Mouse (Mus musculus) myocyte (in vitro differentiated cells): ENCODE measurements around the gene Tpcn1. TPM values are rescaled to one million over a fixed set of nuclear protein-coding genes. Genes with fewer than 3 reads are reported as not detected.
A peak's percentile ranks its signal among the peaks of the same experiment; 100 is the strongest.

Experiments used
- H3K27me3 ChIP-seq: one replicate; pipeline ENCODE4 v1.6.1; 2011; ENCODE audit not compliant: control insufficient read depth, insufficient read depth, insufficient read length
- H3K36me3 ChIP-seq: one replicate; pipeline ENCODE4 v1.6.1; 2011; ENCODE audit not compliant: control insufficient read depth, insufficient read depth
- H3K4me2 ChIP-seq: one replicate; pipeline ENCODE4 v1.6.1; 2011; ENCODE audit warnings: low read depth, control low read depth
- H3K4me3 ChIP-seq: one replicate; pipeline ENCODE4 v1.5.1; 2011; ENCODE audit warnings: mild to moderate bottlenecking, control low read depth, moderate library complexity
- H3K79me2 ChIP-seq: one replicate; pipeline ENCODE4 v1.6.1; 2011; ENCODE audit not compliant: control insufficient read depth, insufficient read depth
- H3ac ChIP-seq: one replicate; pipeline ENCODE4 v1.6.1; 2011; ENCODE audit not compliant: control insufficient read depth, insufficient read length
- CEBPB ChIP-seq: IDR thresholded peaks from 2 replicates; pipeline ENCODE4 v1.6.1; 2011; ENCODE audit warnings: mild to moderate bottlenecking, moderate library complexity; ENCODE audit not compliant: poor library complexity, insufficient read depth, severe bottlenecking
- E2F4 ChIP-seq: IDR thresholded peaks from one replicate; pipeline ENCODE4 v1.6.1; 2011; ENCODE audit warnings: mild to moderate bottlenecking, control low read depth, moderate library complexity; ENCODE audit not compliant: insufficient read depth
- MAX ChIP-seq: IDR thresholded peaks from one replicate; pipeline ENCODE4 v1.6.1; 2011; ENCODE audit warnings: low read depth, mild to moderate bottlenecking, control low read depth
- MYOD1 ChIP-seq, 3 experiments: IDR thresholded peaks; one replicate each; pipeline ENCODE4 v1.6.1; 2011; ENCODE audit warnings: control low read depth in 2 of 3, low read depth in 2 of 3, mild to moderate bottlenecking in 2 of 3, moderate library complexity in 1 of 3; ENCODE audit not compliant: insufficient read length in 2 of 3, control insufficient read depth in 1 of 3
- MYOG ChIP-seq, 3 experiments: IDR thresholded peaks; one replicate each; pipeline ENCODE4 v1.6.1; 2011; ENCODE audit warnings: control low read depth in 2 of 3, low read depth in 2 of 3, mild to moderate bottlenecking in 2 of 3; ENCODE audit not compliant: insufficient read length in 2 of 3, control insufficient read depth in 1 of 3, insufficient read depth in 1 of 3
- POLR2A ChIP-seq: IDR thresholded peaks from one replicate; pipeline ENCODE4 v1.6.1; 2011; ENCODE audit warnings: low read depth, mild to moderate bottlenecking, control low read depth, moderate library complexity; ENCODE audit not compliant: insufficient read length
- POLR2AphosphoS2 ChIP-seq: IDR thresholded peaks from one replicate; pipeline ENCODE4 v1.6.1; 2011; ENCODE audit warnings: low read depth, control low read depth; ENCODE audit not compliant: insufficient read length
- REST ChIP-seq: IDR thresholded peaks from one replicate; pipeline ENCODE4 v1.6.1; 2011; ENCODE audit warnings: mild to moderate bottlenecking, control low read depth, moderate library complexity; ENCODE audit not compliant: insufficient read depth, insufficient read length
- SRF ChIP-seq: IDR thresholded peaks from one replicate; pipeline ENCODE4 v1.6.1; 2011; ENCODE audit warnings: low read depth; ENCODE audit not compliant: control insufficient read depth, insufficient read length
- TCF12 ChIP-seq: IDR thresholded peaks from one replicate; pipeline ENCODE4 v1.6.1; 2011; ENCODE audit warnings: mild to moderate bottlenecking, control low read depth; ENCODE audit not compliant: poor library complexity, insufficient read depth, severe bottlenecking
- TCF3 ChIP-seq: IDR thresholded peaks from one replicate; pipeline ENCODE4 v1.6.1; 2011; ENCODE audit warnings: low read depth, control low read depth; ENCODE audit not compliant: insufficient read length
- USF1 ChIP-seq: IDR thresholded peaks from one replicate; pipeline ENCODE4 v1.6.1; 2011; ENCODE audit warnings: low read depth, mild to moderate bottlenecking, control low read depth, moderate library complexity
- polyA plus RNA-seq: library from polyadenylated mRNA; unstranded; fragments of >200 nt; fragmentation: generic; extraction: Trizol; gene quantifications from one replicate; pipeline ENCODE4 v1.2.1, GENCODE M21; 2012; ENCODE audit warnings: missing spikeins

The Tpcn1 gene
- polyA plus RNA-seq, 1 experiment, result 88.7 TPM

DNA sequence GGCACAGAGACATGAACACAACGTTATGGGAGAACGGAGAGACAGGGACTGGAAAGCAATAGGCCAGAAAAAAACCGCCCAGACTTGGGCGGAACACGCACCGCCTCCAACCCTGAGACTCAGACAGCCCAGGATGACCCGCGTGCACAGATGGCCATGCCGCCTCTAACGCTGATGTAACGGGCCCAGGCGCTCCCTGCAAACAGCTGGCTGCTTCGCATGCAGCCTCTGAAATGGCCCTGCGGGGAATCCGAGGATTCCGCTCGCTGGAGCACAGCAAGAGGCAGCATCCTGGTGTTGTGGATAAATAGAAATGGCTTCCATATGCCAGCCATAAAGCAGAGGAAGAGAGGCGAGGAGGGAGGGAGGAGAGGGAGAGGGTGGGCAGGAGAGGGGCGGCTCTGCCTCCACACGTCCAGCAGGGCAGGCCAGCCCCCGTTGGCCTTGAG lies 21.2 kb downstream of the Tpcn1 start:
- H3ac ChIP-seq, result peak overlapping the region; percentile 3
- TF ChIP-seq TCF12, result peak; percentile 73
- no peak for TF ChIP-seq SRF
- TF ChIP-seq MYOG (IDR thresholded peaks at IDR 0.05; ENCODE audit: control insufficient read depth in 1 of 3, insufficient read depth in 1 of 3, insufficient read length in 2 of 3, low read depth in 2 of 3), result peak; percentile 82 to 98 (median 96)
- TF ChIP-seq CEBPB, result no peak
- peak; percentile 86 for TF ChIP-seq POLR2A
- peak; percentile 78 for TF ChIP-seq POLR2AphosphoS2
- no peak for TF ChIP-seq USF1
- TF ChIP-seq MAX, result peak; percentile 22
- TF ChIP-seq E2F4, result no peak
- peak; percentile 69 for TF ChIP-seq TCF3
- TF ChIP-seq MYOD1 (IDR thresholded peaks at IDR 0.05; ENCODE audit: control insufficient read depth in 1 of 3, insufficient read length in 2 of 3, low read depth in 2 of 3), result peak; percentile 9 to 96 (median 94)
- no peak for TF ChIP-seq REST
- peak overlapping the region; percentile 97 for H3K4me2 ChIP-seq

DNA sequence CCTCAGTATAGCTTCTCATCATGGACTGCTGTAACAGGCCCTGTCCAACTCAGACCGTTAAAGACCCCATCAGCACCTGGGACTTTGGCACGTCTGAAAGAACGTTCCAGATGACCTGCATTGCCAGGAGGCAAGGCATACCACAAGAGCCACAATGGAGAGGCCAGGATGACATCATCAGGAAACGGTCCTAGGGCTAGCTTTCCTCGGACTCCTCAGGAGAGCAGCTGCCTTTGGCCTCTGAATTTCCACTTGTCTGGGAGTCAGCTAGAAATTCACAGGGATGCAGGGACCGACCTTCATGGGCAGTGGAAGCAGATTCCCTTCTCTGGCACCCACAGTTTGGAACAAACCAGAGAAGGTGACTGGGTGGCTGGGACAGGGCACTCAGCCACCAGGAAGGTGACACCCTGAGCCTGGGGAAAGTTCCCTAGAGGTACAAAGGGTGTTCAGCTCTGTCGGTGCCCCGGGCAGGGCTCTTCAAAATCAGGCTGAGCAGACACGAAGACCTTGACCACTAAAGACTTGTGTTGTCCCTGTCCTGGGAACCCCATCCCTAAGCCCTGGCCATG lies 21.7 kb downstream of the Tpcn1 start:
- H3K4me2 ChIP-seq, result peak overlapping the region; percentile 97
- no peaks in the 10 kb centered on the region for H3K27me3 ChIP-seq
- H3K4me3 ChIP-seq, result no peak overlapping the region
- H3K36me3 ChIP-seq, result peaks cover 4% of the 10 kb centered on the region
- H3K79me2 ChIP-seq, result peaks cover 63% of the 10 kb centered on the region
- TF ChIP-seq CEBPB (no peak), TCF12 (no peak), POLR2A (no peak), MYOG (IDR thresholded peaks at IDR 0.05; ENCODE audit: control insufficient read depth in 1 of 3, insufficient read depth in 1 of 3, insufficient read length in 2 of 3, low read depth in 2 of 3) (peak in 1 of 3 experiments; percentile 82), MYOD1 (IDR thresholded peaks at IDR 0.05; ENCODE audit: control insufficient read depth in 1 of 3, insufficient read length in 2 of 3, low read depth in 2 of 3) (peak; percentile 29 to 80 (median 64))
- peak overlapping the region; percentile 3 for H3ac ChIP-seq

More for the DNA sequence above, 21.2 kb downstream of the Tpcn1 start:
- no peak overlapping the region for H3K4me3 ChIP-seq
- peaks cover 4% of the 10 kb centered on the region for H3K36me3 ChIP-seq
- peaks cover 63% of the 10 kb centered on the region for H3K79me2 ChIP-seq
- no peaks in the 10 kb centered on the region for H3K27me3 ChIP-seq

DNA sequence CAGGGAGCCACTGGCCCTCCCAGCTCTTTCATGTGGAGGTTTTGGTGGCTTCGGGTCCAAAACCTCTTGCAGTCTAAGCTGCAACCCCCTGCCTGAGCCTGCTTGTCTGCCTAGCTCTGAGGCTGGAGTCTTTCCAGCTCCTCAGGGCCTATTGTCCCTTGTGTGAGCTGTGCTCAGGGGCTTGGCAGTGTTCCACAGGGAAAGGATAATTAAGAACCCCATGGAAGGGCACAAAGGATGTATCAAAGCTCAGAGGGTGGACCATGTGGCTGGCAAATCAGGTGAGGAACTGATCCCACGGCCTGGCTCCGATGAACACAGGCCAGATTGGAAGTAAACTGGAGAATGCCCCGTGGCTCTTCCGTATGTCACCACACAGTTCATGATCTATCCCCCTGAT lies 22.4 kb downstream of the Tpcn1 start:
- peaks cover 66% of the 10 kb centered on the region for H3K79me2 ChIP-seq
- TF ChIP-seq MYOD1 (IDR thresholded peaks at IDR 0.05; ENCODE audit: control insufficient read depth in 1 of 3, insufficient read length in 2 of 3, low read depth in 2 of 3), result peak in 1 of 3 experiments; percentile 9
- TF ChIP-seq REST, result no peak
- H3K36me3 ChIP-seq, result peaks cover 4% of the 10 kb centered on the region
- H3K4me2 ChIP-seq, result peak overlapping the region; percentile 97
- no peak overlapping the region for H3K4me3 ChIP-seq
- no peaks in the 10 kb centered on the region for H3K27me3 ChIP-seq
- H3ac ChIP-seq, result no peak overlapping the region

DNA sequence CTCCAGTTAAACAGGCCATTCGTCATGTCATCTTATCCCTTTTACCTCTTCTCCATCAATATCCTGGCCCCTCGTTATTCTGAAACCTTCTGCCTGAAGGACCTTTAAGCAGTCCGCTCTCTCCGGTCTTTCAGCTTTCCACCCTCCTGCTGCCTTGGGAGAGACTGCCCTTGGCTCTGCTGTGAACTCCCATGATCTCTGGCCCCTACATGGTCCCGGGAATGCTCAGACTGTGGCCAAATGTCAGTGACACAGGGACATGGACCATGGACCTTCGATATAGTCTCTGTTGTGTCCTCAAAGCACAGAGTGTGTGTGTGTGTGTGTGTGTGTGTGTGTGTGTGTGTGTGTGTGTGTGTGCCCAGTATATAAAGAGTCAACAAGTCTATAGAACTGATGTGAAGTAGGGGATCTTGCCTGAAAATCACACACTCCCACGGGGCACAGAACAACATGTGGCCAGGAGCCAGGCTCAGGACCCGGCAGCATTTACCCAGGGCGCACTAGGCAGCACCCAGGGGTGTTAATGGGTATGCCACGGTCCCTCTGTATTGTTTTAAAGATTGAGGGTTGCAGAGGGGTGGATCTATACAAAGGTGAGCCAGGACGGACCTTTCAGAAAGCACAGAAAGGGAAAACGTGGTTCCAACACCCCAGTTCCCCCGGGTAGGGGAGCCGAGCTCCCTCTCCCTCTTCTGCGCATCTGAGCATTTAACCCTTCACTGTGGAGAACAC lies 23.1 kb downstream of the Tpcn1 start:
- H3K79me2 ChIP-seq, result peaks cover 59% of the 10 kb centered on the region
- H3K4me2 ChIP-seq, result peak overlapping the region; percentile 97
- H3K27me3 ChIP-seq, result no peaks in the 10 kb centered on the region
- peaks cover 4% of the 10 kb centered on the region for H3K36me3 ChIP-seq
- no peak overlapping the region for H3K4me3 ChIP-seq
- H3ac ChIP-seq, result no peak overlapping the region
- TF ChIP-seq E2F4, result no peak
- TF ChIP-seq SRF, result no peak
- TF ChIP-seq POLR2A, result no peak
- no peak for TF ChIP-seq POLR2AphosphoS2
- no peak for TF ChIP-seq TCF12
- TF ChIP-seq REST, result no peak
- no peak for TF ChIP-seq MYOD1 (IDR thresholded peaks at IDR 0.05; ENCODE audit: control insufficient read depth in 1 of 3, insufficient read length in 2 of 3, low read depth in 2 of 3)
- no peak for TF ChIP-seq TCF3
- TF ChIP-seq MYOG (IDR thresholded peaks at IDR 0.05; ENCODE audit: control insufficient read depth in 1 of 3, insufficient read depth in 1 of 3, insufficient read length in 2 of 3, low read depth in 2 of 3), result no peak
- no peak for TF ChIP-seq CEBPB
- TF ChIP-seq MAX, result no peak
- TF ChIP-seq USF1, result no peak

DNA sequence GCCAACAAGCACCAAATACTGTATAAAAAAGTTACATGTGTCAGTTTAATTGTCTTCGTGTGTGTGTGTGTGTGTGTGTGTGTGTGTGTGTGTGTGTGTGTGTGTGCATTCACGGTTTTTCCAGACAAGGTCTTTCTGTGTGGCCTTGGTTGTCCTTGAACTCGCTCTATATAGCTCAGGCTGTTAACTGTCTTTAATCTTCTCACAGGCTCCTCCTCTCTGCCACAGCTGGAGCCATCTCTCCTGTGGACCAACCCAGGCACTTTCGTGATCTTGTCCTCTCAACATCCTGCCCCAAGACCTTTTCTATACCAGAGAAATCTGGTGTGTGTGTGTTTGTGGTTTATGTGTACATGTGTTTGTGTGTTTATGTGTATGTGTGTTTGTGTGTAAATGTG lies 24.6 kb downstream of the Tpcn1 start:
- Histone ChIP-seq H3K36me3 (no peaks in the 10 kb centered on the region), H3ac (no peak overlapping the region), H3K27me3 (no peaks in the 10 kb centered on the region), H3K79me2 (peaks cover 55% of the 10 kb centered on the region), H3K4me2 (peak overlapping the region; percentile 48), H3K4me3 (no peak overlapping the region)
- TF ChIP-seq MYOD1 (IDR thresholded peaks at IDR 0.05; ENCODE audit: control insufficient read depth in 1 of 3, insufficient read length in 2 of 3, low read depth in 2 of 3) (no peak), REST (no peak), CEBPB (no peak), USF1 (no peak), SRF (no peak), MAX (no peak), POLR2A (no peak), POLR2AphosphoS2 (no peak), TCF12 (no peak), E2F4 (no peak)
